Mouse (Mus musculus): ENCODE data around the gene Kdelr3. TPM values are rescaled to one million over a fixed set of nuclear protein-coding genes. Genes with fewer than 3 reads are reported as not detected.

The Kdelr3 gene
- polyA plus RNA-seq (2016; fragmentation: Nextera tagmentation; extraction: Ambion mirVana), result 49.6 and 51.9 TPM in 2 replicates

DNA sequence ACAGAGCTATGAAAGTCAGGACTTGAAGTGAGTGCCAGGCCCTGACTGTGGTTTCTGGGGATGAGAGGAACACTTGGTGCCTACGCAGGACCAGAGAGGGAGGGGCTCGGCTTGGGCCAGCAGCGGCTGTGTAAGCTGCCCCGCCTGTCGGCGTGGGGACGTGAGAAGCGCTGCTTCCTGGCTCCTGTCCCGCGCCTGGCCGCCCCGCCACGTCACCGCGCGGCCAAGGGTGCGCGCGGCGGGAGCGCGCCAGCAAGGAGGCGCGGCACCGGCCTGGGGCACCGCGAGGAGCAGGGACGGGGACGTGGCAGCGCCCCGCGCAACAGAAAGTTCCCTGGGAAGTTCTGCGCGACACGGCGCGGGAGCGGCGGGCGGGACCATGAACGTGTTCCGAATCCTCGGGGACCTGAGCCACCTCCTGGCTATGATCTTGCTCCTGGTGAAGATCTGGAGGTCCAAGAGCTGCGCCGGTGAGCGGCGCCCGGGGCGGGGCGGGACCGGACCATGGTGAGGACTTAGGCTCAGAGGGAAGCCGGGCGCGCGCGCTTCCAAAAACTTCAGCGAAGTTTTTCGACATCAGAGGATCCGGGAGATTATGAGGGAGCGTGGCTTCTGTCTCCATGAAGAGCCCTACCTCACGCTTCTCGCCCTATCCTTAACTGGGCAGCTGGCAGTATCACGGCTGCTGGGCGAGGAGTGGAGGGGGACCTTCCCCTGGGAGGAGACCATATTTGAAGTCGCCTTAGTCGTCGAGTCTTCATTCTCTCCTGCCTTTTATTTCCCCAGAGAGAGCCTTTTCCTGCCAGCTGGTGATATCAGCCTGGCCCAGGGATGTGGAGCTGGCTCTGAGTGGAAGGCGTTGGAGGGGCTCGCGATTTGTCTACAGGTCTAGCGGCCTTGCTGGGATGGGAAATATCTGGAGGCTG lies at the start of gene Kdelr3:
Gene Kdelr3, plus strand, starts transcription at position 241 of the 926 bp plus-strand sequence.
- H3K4me2 ChIP-seq, result peak within 1 kb of the TSS; percentile 94
- no peak within 1 kb of the TSS for H3K27ac ChIP-seq (ENCODE audit: poor library complexity, severe bottlenecking)
- H3K9ac ChIP-seq, result peak within 1 kb of the TSS; percentile 77
- peak within 1 kb of the TSS; percentile 68 for H3K4me3 ChIP-seq
- H3K4me1 ChIP-seq (replicated peaks), result peaks cover 32% of the 10 kb centered on the region
- H3K27me3 ChIP-seq (replicated peaks), result peaks cover 40% of the 10 kb centered on the region
- under 1% methylated on average over 67 of the region's 71 CpGs for WGBS
- ATAC-seq (ENCODE audit: insufficient number of reproducible peaks, low FRiP score), result peak; percentile 75
- H3K9me3 ChIP-seq (replicated peaks), result no peaks in the 10 kb centered on the region
- H3K36me3 ChIP-seq, result no peaks in the 10 kb centered on the region

DNA sequence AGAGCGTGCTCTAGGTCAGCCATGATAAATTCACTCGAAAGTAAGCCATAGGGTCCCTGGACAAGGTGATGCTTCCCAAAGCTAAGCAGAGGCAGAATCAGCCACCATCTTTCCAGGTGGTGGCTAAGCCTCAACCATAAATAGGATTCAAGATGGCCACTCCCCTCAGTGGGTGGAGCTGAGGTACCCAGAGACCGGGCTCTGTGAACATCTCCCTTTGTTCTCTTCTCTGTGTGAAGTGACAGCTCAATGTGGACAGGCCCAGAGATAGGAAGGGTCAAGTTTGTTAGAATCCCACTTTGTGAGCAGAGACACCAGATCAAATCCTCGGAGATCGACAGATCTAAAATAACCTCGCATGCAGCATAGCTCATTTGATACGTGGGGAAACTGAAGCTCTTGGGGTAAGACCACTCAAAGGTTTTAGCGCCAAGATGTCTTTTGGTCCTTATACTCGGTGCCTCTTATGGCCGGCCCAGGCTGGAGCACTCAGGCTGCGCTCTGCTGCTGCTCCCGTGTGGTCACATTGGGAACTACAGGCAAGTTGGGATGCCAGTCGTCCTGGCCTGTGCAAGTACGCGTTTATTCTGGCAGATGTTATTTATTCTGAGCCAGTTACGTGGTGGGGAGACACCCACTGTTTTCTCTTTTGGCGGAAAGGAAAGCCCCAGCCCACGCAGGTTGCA lies 49.5 kb upstream of the Kdelr3 start:
- WGBS, result 7% methylated on average over 18 of the region's 18 CpGs
- Histone ChIP-seq H3K4me1 (replicated peaks) (0 out of 2 replicates have a peak, but pooled peaks cover 5% of the 10 kb centered on the region), H3K36me3 (no peaks in the 10 kb centered on the region), H3K27ac (ENCODE audit: poor library complexity, severe bottlenecking) (no peak overlapping the region), H3K27me3 (replicated peaks) (peaks cover 28% of the 10 kb centered on the region), H3K9ac (no peak overlapping the region), H3K9me3 (replicated peaks) (peaks cover 11% of the 10 kb centered on the region), H3K4me3 (no peak overlapping the region), H3K4me2 (no peak overlapping the region)
- peak; percentile 80 for ATAC-seq (ENCODE audit: insufficient number of reproducible peaks, low FRiP score)

DNA sequence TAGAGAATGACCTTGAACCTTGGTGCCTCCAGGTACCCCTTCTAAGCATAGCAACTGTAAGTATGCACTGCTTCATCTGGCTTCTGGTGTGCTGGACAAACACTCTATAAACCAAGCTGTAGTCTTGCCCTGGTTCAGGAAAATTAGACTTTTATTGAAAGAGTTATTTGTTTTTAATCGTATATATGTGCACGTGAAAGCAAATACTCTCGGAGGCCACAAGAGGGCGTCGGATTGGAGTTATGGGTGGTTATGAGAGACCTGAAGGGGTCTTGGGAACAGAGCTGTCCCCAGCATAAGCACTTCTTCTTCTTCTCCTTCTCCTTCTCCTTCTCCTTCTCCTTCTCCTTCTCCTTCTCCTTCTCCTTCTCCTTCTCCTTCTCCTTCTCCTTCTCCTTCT lies 46.6 kb upstream of the Kdelr3 start:
- no peak overlapping the region for H3K4me3 ChIP-seq
- no peak overlapping the region for H3K4me2 ChIP-seq
- H3K27me3 ChIP-seq (replicated peaks), result peaks cover 9% of the 10 kb centered on the region
- H3K4me1 ChIP-seq (replicated peaks), result 0 out of 2 replicates have a peak, but pooled peaks cover 5% of the 10 kb centered on the region
- no peak overlapping the region for H3K27ac ChIP-seq (ENCODE audit: poor library complexity, severe bottlenecking)
- H3K36me3 ChIP-seq, result no peaks in the 10 kb centered on the region
- no peak for ATAC-seq (ENCODE audit: insufficient number of reproducible peaks, low FRiP score)
- 63% methylated on average over 5 of the region's 5 CpGs for WGBS
- 0 out of 2 replicates have a peak, but pooled peaks cover 3% of the 10 kb centered on the region for H3K9me3 ChIP-seq (replicated peaks)
- H3K9ac ChIP-seq, result no peak overlapping the region

DNA sequence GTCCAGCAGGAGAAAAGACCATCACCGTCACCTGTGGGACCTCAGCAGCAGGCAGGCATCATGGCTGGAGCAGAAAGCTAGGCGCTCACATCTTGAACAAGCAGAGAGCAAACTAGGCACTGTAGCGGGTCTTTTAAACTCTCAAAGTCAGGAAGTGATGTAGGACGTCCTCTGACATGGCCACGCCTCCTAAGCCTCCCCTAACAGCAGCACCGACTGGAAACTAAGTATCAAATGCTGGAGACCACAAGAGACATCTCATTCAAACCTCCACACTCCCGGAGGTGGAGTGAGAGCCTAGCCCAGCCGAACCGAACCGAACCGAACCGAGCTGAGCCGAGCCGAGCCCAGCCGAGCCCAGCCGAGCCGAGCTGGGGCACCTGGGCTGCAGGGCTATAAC lies 45.6 kb upstream of the Kdelr3 start:
- Histone ChIP-seq H3K9ac (no peak overlapping the region), H3K9me3 (replicated peaks) (0 out of 2 replicates have a peak, but pooled peaks cover 3% of the 10 kb centered on the region), H3K4me1 (replicated peaks) (0 out of 2 replicates have a peak, but pooled peaks cover 5% of the 10 kb centered on the region), H3K4me3 (peak overlapping the region; percentile 28), H3K27ac (ENCODE audit: poor library complexity, severe bottlenecking) (no peak overlapping the region), H3K36me3 (no peaks in the 10 kb centered on the region), H3K4me2 (peak overlapping the region; percentile 54), H3K27me3 (replicated peaks) (peaks cover 9% of the 10 kb centered on the region)
- no peak for ATAC-seq (ENCODE audit: insufficient number of reproducible peaks, low FRiP score)
- WGBS, result 24% methylated on average over 17 of the region's 17 CpGs

DNA sequence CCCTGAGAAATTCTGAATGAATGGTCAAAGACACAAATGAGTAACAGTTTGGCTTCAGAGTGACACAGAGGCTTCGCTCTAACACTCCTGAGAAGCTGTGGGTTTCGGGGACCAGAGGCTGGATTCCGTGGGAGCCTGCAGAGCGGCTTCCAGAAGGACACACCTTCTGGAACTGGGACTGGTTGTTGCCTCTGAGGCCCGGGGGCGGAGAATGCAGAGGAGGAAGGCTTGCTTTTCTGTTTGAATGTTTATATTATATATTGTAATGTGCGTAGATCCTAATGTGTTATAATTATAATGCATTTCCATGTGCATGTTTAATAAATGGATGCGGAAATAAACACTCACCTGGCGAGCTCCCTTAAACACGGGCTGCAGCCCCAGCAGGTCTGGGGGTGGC lies 45.1 kb upstream of the Kdelr3 start:
- Histone ChIP-seq H3K4me3 (no peak overlapping the region), H3K27ac (ENCODE audit: poor library complexity, severe bottlenecking) (no peak overlapping the region), H3K9me3 (replicated peaks) (0 out of 2 replicates have a peak, but pooled peaks cover 3% of the 10 kb centered on the region), H3K4me2 (peak overlapping the region; percentile 54), H3K9ac (no peak overlapping the region), H3K4me1 (replicated peaks) (0 out of 2 replicates have a peak, but pooled peaks cover 5% of the 10 kb centered on the region), H3K27me3 (replicated peaks) (peaks cover 9% of the 10 kb centered on the region), H3K36me3 (no peaks in the 10 kb centered on the region)
- 48% methylated on average over 10 of the region's 10 CpGs for WGBS
- ATAC-seq (ENCODE audit: insufficient number of reproducible peaks, low FRiP score), result no peak

DNA sequence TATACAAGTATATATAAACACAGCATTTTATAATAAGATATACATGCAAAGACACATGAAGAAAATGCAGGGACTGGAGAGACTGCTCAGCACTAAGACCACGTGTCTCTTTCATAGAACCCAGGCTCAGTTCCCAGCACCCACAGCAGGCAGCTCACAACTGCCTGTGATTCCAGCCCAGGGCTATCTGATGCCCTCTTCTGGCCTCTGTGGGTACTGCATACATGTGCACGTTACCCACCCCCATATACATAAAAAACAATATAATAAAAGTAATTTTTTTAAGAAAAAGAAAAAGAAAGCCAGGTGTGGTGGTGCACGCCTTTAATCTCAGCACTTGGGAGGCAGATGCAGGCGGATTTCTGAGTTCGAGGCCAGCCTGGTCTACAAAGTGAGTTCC lies 43.2 kb upstream of the Kdelr3 start:
- Histone ChIP-seq H3K27me3 (replicated peaks) (peaks cover 1% of the 10 kb centered on the region; the same call in 1 of the 2 replicates), H3K4me3 (no peak overlapping the region), H3K4me2 (no peak overlapping the region), H3K9me3 (replicated peaks) (0 out of 2 replicates have a peak, but pooled peaks cover 3% of the 10 kb centered on the region), H3K9ac (no peak overlapping the region), H3K27ac (ENCODE audit: poor library complexity, severe bottlenecking) (no peak overlapping the region), H3K4me1 (replicated peaks) (peaks cover 11% of the 10 kb centered on the region), H3K36me3 (no peaks in the 10 kb centered on the region)
- ATAC-seq (ENCODE audit: insufficient number of reproducible peaks, low FRiP score), result no peak
- 79% methylated on average over 5 of the region's 5 CpGs for WGBS

DNA sequence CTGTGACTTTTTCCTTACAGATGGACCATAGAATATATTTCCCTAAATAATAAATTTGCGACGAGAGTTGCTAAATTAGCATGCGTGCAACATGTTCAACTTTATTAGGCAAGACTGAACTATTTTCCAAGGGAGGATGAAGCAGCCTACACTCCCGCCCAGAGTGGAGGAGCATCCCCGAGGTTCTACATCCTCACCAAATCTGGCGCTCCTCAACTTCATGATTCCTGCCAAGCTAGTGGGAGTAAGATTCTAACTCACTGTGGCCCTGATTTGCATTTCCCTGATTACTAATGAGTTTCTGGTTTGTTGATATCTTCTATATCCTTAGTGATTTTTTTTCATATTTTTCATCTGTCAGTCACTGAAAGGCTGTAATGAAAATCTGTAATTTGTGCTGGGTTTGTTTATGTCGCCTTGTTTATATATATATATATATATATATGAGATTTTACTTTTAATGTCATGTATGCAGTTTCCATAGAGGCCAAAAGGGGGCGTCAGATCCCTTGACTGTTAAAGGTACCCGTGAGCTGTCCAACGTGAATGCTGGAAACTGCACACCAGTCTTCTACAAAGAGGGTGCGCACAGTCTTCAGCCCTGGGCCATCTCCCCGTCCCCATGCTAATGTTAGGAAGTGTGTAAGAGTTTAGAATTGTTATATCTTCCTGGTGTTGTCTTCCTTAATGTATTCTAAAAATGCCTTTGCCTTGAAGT lies 42.4 kb upstream of the Kdelr3 start:
- WGBS, result 47% methylated on average over 12 of the region's 12 CpGs
- no peaks in the 10 kb centered on the region for H3K36me3 ChIP-seq
- H3K9ac ChIP-seq, result no peak overlapping the region
- 0 out of 2 replicates have a peak, but pooled peaks cover 3% of the 10 kb centered on the region for H3K9me3 ChIP-seq (replicated peaks)
- ATAC-seq (ENCODE audit: insufficient number of reproducible peaks, low FRiP score), result no peak
- H3K4me3 ChIP-seq, result no peak overlapping the region
- no peak overlapping the region for H3K27ac ChIP-seq (ENCODE audit: poor library complexity, severe bottlenecking)
- H3K27me3 ChIP-seq (replicated peaks), result peaks cover under 1% of the 10 kb centered on the region; the same call in 1 of the 2 replicates
- peaks cover 18% of the 10 kb centered on the region for H3K4me1 ChIP-seq (replicated peaks)
- H3K4me2 ChIP-seq, result no peak overlapping the region

DNA sequence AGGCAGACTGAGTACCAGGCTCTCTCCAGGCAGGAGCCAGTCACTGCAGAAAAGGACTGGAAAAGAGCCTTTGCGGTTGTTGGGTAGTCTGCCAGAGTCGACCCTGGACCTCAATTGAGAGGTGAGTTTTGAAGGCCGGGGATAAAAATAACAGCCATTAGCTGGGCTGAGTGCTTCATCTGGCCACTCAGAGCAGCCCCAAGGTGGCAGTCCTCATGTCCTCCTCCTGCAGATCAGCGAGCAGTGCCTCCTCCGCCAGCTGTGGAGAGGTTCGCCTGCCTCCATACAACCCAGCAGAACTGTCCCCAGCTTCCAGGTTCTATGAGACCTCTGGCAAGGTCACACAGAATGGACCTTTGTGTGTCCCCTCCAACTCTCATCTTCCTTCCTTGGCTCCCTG lies 39.0 kb upstream of the Kdelr3 start:
- Histone ChIP-seq H3K9ac (0 out of 2 replicates have a peak overlapping the region, but pooled peaks have one; percentile 25), H3K4me1 (replicated peaks) (peaks cover 23% of the 10 kb centered on the region), H3K27ac (ENCODE audit: poor library complexity, severe bottlenecking) (peak overlapping the region; percentile 60), H3K9me3 (replicated peaks) (0 out of 2 replicates have a peak, but pooled peaks cover 3% of the 10 kb centered on the region), H3K36me3 (no peaks in the 10 kb centered on the region), H3K4me2 (peak overlapping the region; percentile 27; the same call in 1 of the 2 replicates), H3K4me3 (no peak overlapping the region), H3K27me3 (replicated peaks) (peaks cover 33% of the 10 kb centered on the region)
- WGBS, result 21% methylated on average over 6 of the region's 6 CpGs
- no peak for ATAC-seq (ENCODE audit: insufficient number of reproducible peaks, low FRiP score)

DNA sequence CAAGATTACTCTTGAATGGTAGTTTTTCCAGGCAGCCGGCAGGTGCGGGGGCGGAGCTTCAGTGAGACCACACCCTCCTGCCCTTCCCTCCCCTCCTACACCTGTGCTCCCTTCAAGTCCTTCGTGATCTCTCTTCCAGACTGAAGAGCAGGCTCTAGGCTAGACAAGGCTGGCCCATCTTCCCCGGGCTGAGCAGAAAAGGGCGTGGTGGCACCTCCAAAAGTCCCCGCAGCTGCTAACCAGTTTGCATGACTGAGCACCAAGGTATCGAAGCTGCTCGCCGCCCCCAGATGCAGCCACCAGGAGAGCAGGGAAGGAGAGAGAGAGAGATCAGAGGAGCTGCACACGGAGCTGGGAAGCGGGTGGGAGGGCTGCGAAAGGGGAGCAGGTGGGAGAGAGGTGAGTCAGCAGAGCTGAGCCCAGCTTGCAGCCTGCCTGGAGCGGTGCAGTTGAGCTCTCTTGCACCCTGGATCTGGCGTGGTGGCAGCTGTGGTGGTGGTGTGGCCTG lies 35.0 kb upstream of the Kdelr3 start:
- no peaks in the 10 kb centered on the region for H3K36me3 ChIP-seq
- no peaks in the 10 kb centered on the region for H3K9me3 ChIP-seq (replicated peaks)
- no peak overlapping the region for H3K4me2 ChIP-seq
- H3K27me3 ChIP-seq (replicated peaks), result peaks cover 40% of the 10 kb centered on the region
- no peak overlapping the region for H3K9ac ChIP-seq
- H3K4me3 ChIP-seq, result no peak overlapping the region
- no peak overlapping the region for H3K27ac ChIP-seq (ENCODE audit: poor library complexity, severe bottlenecking)
- no peak for ATAC-seq (ENCODE audit: insufficient number of reproducible peaks, low FRiP score)
- 16% methylated on average over 15 of the region's 15 CpGs for WGBS
- H3K4me1 ChIP-seq (replicated peaks), result peaks cover 23% of the 10 kb centered on the region

DNA sequence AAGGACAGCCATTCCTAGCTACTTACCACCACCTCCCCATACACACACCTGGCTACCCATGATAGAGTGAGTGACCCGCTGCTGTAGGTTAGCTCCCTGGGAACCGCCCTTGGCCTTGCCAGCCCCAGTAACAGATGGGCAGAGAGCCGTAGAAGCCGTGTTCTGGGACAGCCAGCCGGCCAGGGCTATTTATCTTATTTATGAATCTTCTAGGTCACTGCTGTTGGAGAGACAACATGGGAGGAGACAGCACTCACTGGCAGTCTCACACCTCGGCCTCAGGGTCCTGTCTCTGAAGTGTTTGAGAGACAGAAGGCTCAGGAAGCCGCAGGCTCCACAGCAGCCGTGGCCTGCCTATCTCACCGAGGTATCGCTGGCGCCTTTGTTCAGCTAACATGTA lies 26.7 kb upstream of the Kdelr3 start:
- Histone ChIP-seq H3K27ac (ENCODE audit: poor library complexity, severe bottlenecking) (no peak overlapping the region), H3K4me3 (no peak overlapping the region), H3K9me3 (replicated peaks) (no peaks in the 10 kb centered on the region), H3K4me1 (replicated peaks) (0 out of 2 replicates have a peak, but pooled peaks cover 10% of the 10 kb centered on the region), H3K36me3 (no peaks in the 10 kb centered on the region), H3K9ac (no peak overlapping the region), H3K4me2 (no peak overlapping the region), H3K27me3 (replicated peaks) (peaks cover 65% of the 10 kb centered on the region)
- WGBS, result 63% methylated on average over 11 of the region's 11 CpGs
- no peak for ATAC-seq (ENCODE audit: insufficient number of reproducible peaks, low FRiP score)

Data from heart, embryonic 12.5 days (tissue).